Mouse (Mus musculus) embryonic facial prominence, embryonic 13.5 days (tissue): ENCODE measurements at regions not wholly inside any gene's neighbourhood (a gene's known extent, or its start where the extent isn't known, plus 50 kb on each side); places are given as distances from the start of the nearest gene placed in this dataset.

ENCODE experiments used
- ATAC-seq: fragments of 200-750 bp; cut with Nextera tagmentation; 2 replicates; pipeline ENCODE4 v1.8.0; 2017; ENCODE audit warnings: low read depth; ENCODE audit not compliant: insufficient number of reproducible peaks, insufficient read depth, low FRiP score, low TSS enrichment
- H3K27ac ChIP-seq: fragments of 300-500 bp; sonication (generic); 2 replicates; pipeline ENCODE4 v1.5.1; 2015; ENCODE audit warnings: moderate library complexity, mild to moderate bottlenecking, inconsistent platforms
- H3K27me3 ChIP-seq: fragments of 300-500 bp; sonication (generic); 2 replicates; pipeline ENCODE4 v1.6.1; 2015; ENCODE audit warnings: mild to moderate bottlenecking, inconsistent platforms
- H3K36me3 ChIP-seq: fragments of 300-500 bp; sonication (generic); 2 replicates; pipeline ENCODE4 v1.6.1; 2015; ENCODE audit warnings: mild to moderate bottlenecking, inconsistent platforms
- H3K4me1 ChIP-seq: fragments of 300-500 bp; sonication (generic); 2 replicates; pipeline ENCODE4 v1.6.1; 2015; ENCODE audit warnings: inconsistent platforms
- H3K4me2 ChIP-seq: fragments of 300-500 bp; sonication (generic); 2 replicates; pipeline ENCODE4 v1.6.1; 2015; ENCODE audit warnings: moderate library complexity, mild to moderate bottlenecking, inconsistent platforms
- H3K4me3 ChIP-seq: fragments of 300-500 bp; sonication (generic); 2 replicates; pipeline ENCODE4 v1.5.1; 2015; ENCODE audit warnings: mild to moderate bottlenecking, inconsistent platforms
- H3K9ac ChIP-seq: fragments of 300-500 bp; sonication (generic); 2 replicates; pipeline ENCODE4 v1.6.1; 2015; ENCODE audit warnings: mild to moderate bottlenecking, inconsistent platforms
- H3K9me3 ChIP-seq: fragments of 300-500 bp; sonication (generic); 2 replicates; pipeline ENCODE4 v1.6.1; 2016; ENCODE audit warnings: inconsistent platforms
- WGBS: fragments of 180-500 bp; shearing (Covaris S2); methylation state at CpG from one replicate; pipeline ENCODE4 v1.1.7; 2015; ENCODE audit warnings: mixed read lengths; 5-methylcytosine and 5-hydroxymethylcytosine counted together

DNA sequence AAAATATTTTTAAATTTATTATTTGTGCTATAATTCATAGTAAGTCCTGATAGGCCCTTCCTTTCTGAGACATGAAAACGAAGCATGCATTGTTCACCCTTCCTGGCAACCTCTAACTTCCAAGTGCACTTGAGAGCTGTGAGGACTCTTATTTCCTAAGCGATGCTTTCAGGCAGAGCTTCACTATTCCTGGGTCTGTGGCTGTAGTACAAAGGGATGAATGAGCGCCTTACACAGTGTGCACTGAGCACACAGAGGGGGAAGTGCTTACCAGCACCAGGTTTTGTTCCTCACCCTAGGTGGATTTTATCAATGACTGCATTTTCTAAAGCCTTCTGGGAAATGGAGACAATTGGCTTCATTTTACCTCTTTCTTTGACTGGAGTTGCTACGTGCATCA is 428.4 kb upstream of the Intu start:
- Histone ChIP-seq H3K4me2 (no peak overlapping the region), H3K4me1 (peaks cover 8% of the 10 kb centered on the region), H3K36me3 (no peaks in the 10 kb centered on the region), H3K27ac (peak overlapping the region; percentile 66), H3K9ac (no peak overlapping the region), H3K4me3 (no peak overlapping the region), H3K27me3 (no peaks in the 10 kb centered on the region), H3K9me3 (0 out of 2 replicates have a peak, but pooled peaks cover 7% of the 10 kb centered on the region)
- WGBS: 44% methylated on average over 4 of the region's 4 CpGs
- ATAC-seq: no peak

DNA sequence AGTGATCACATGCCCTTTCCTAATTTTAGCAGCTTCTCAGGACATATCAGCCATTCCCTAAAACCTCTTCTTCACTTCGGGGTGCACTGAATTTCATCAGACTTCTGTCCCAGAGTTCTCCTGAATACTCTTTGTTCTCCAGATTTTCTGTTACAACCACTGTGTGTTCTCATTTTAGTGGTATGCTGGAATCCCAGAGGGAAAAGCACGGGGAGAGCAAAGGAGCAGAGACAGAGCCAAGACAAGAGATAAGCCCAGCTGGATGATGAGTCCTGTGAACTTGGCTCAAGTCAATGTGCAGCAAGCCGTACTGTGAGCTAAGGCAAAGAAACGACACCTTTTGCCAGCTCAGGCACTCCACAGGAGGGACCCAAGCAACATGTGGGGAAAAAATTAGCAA is 416.3 kb upstream of the Intu start:
- H3K4me2 ChIP-seq: no peak overlapping the region
- no peaks in the 10 kb centered on the region for H3K27me3 ChIP-seq
- H3K9me3 ChIP-seq: no peaks in the 10 kb centered on the region
- H3K36me3 ChIP-seq: no peaks in the 10 kb centered on the region
- H3K4me1 ChIP-seq: peaks cover 8% of the 10 kb centered on the region
- no peak overlapping the region for H3K9ac ChIP-seq
- H3K4me3 ChIP-seq: no peak overlapping the region
- H3K27ac ChIP-seq: no peak overlapping the region
- WGBS: 53% methylated on average over 4 of the region's 4 CpGs
- no peak for ATAC-seq

DNA sequence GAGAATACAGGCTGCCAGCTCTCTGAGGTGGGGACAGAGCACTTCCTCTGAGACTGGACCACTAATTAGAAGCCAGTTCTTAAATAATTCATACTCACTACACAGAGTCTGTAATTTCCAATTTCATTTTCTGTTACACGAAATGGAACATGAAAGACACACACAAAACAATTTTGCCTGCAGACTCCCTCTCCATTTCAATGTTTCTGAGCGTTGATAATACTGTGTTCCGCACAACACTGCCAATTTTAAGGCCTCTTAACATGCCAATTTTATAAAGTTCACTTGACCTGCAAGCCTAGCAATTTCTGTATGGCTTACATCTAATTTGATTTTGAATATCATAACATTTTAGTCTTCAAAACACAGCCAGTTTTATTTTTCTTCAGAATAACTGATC is 412.5 kb upstream of the Intu start:
- 55% methylated on average over 3 of the region's 3 CpGs for WGBS
- H3K9me3 ChIP-seq: no peaks in the 10 kb centered on the region
- H3K4me2 ChIP-seq: no peak overlapping the region
- no peaks in the 10 kb centered on the region for H3K36me3 ChIP-seq
- H3K9ac ChIP-seq: no peak overlapping the region
- no peaks in the 10 kb centered on the region for H3K27me3 ChIP-seq
- no peak overlapping the region for H3K4me3 ChIP-seq
- no peak overlapping the region for H3K27ac ChIP-seq
- H3K4me1 ChIP-seq: peaks cover 17% of the 10 kb centered on the region
- no peak for ATAC-seq

DNA sequence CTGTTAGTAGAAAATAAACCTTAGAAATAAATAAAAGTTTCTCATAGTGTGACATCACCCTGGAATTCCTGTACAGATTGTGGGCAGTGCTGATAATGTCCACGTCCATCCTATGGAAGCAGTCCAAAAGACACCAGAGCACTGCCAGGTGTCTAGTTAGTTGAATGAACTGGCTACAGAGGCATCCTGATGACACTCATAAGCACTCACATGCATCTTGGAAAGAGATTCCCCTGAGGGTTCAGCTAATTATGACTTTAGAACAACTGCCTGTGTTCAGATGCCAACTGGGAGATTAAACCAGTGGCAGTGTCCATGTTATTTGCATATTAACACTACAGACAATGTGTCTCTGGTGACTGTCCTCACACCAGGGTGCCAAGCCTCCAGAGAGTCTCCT is 411.6 kb upstream of the Intu start:
- 51% methylated on average over 1 of the region's 1 CpGs for WGBS
- Histone ChIP-seq H3K27me3 (no peaks in the 10 kb centered on the region), H3K4me3 (no peak overlapping the region), H3K9me3 (no peaks in the 10 kb centered on the region), H3K9ac (no peak overlapping the region), H3K4me2 (no peak overlapping the region), H3K36me3 (no peaks in the 10 kb centered on the region), H3K27ac (no peak overlapping the region), H3K4me1 (peaks cover 17% of the 10 kb centered on the region)
- ATAC-seq: no peak

DNA sequence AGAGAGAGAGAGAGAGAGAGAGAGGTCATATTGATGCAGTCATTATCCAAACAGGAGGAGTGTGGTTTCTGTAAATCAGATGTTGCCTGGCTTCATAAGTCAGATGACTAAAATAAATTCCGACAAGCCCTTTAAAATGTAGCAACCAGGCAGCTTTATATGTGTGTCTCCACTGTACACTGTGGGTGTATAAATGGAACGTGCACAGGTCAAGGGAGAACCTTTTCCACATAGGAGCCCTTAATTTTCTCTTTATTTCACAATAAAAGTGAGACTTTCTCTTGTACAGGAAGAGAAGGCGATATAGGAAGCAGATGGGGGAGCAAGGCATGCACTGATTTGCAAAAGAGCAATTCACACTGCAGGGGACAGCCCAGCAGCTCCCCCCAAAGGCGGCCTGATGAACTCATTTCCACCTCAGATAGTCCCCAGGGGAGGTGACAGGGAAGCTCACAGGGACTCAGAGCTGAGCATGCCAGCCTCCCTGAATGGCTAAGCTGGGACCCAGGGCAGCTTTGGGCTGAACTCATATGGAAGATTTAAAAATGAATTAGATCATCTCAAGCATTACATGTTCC is 410.7 kb upstream of the Intu start:
- H3K36me3 ChIP-seq: no peaks in the 10 kb centered on the region
- no peaks in the 10 kb centered on the region for H3K9me3 ChIP-seq
- no peak overlapping the region for H3K4me2 ChIP-seq
- WGBS: 15% methylated on average over 4 of the region's 4 CpGs
- no peaks in the 10 kb centered on the region for H3K27me3 ChIP-seq
- peaks cover 17% of the 10 kb centered on the region for H3K4me1 ChIP-seq
- H3K27ac ChIP-seq: no peak overlapping the region; the same call in 1 of the 2 replicates
- no peak overlapping the region for H3K4me3 ChIP-seq
- no peak for ATAC-seq
- H3K9ac ChIP-seq: no peak overlapping the region

DNA sequence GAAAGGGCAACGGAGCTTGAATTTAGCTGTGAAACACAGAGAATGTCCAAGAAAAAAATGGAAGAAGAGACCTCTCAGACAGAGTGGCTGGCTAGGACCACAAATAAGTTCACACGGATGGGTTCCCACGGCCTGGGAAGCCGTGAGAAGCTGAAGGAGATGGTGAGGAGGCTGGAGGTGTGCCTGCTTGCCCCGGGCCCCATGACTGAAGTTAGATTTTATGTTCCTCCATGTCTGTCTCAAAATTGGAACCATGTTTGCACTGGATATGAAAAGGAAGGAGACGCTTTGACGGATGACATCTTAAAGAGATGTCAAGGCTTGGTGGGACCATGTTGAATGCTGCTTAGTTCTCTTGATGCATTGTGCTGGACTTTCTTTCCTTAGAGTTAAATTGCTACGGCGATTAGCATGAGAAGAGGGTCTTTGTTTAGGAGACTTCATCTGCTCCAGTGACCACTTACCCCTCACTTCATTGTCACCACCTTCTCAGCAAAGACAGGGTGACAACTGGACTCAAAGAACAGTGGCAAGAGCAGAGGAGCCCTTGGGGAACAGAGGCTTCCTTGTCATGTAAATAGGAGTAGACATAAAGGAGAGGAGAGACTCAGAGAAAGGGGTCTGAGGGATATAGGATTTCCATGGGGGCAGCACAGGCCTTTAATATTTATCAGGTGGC is 407.4 kb upstream of the Intu start:
- Histone ChIP-seq H3K4me1 (peaks cover 14% of the 10 kb centered on the region), H3K9ac (no peak overlapping the region)
- 80% methylated on average over 9 of the region's 9 CpGs for WGBS

DNA sequence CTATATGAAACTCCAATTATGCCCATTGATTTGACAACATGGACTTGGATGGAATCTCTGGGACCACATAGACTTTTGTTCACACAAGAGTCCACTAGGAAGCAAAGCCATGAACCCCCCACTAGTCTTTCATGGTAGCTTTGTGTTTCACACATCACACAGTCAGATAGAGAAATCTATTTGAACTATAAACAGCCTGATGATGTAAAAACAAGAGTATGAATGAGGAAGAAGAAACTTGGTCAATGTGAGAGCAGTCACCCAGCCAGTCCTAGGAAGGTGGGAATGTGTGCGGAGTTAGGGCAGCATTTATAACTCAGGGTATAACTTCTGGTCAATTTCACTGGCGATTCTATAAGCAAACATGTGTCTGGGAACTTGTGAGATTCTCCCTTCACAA is 404.2 kb upstream of the Intu start:
- Histone ChIP-seq H3K9me3 (no peaks in the 10 kb centered on the region), H3K9ac (no peak overlapping the region), H3K4me1 (peaks cover 2% of the 10 kb centered on the region; the same call in 1 of the 2 replicates), H3K27ac (no peak overlapping the region), H3K4me2 (no peak overlapping the region), H3K27me3 (no peaks in the 10 kb centered on the region), H3K4me3 (no peak overlapping the region), H3K36me3 (no peaks in the 10 kb centered on the region)
- ATAC-seq: no peak
- WGBS: 92% methylated on average over 2 of the region's 2 CpGs

More for the DNA sequence above, 407.4 kb upstream of the Intu start:
- Histone ChIP-seq H3K9me3 (no peaks in the 10 kb centered on the region), H3K4me3 (no peak overlapping the region), H3K27ac (no peak overlapping the region), H3K27me3 (no peaks in the 10 kb centered on the region), H3K4me2 (no peak overlapping the region), H3K36me3 (no peaks in the 10 kb centered on the region)
- ATAC-seq: no peak

DNA sequence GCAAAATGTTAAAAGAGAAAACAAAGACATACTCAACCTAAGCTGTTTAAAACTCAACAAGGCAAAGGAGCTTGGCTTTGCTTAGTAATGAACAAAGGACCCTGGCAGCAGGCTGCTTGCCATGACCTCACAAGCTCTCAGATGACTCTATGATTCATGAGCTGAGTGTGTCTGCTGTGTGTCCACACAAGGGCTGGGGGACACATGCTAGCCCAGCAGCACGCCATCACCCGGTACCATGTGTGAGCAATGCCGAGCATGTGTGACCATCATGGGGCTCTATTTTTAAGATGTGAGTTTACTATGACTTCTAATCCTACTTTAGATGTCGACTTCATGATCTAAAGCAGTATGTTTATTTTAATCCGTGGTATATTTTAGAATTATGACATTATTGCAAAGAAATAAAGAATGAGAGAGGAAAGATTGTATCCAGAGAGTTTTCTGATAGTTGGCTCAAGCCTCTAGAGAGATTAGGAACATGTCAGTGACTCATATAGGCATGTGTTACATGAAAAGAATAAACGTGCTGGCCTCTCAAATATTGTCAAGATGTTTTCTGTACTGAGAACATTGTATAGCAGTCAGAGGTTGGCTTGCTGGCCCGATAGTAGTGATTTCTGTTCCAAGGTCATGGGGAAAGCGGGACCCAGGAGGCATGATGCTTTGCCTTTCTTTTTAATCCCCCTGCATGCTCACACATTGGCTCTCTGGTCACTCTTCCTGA is 400.1 kb upstream of the Intu start:
- no peaks in the 10 kb centered on the region for H3K9me3 ChIP-seq
- ATAC-seq: no peak
- no peak overlapping the region for H3K4me3 ChIP-seq
- H3K4me1 ChIP-seq: peaks cover 2% of the 10 kb centered on the region; the same call in 1 of the 2 replicates
- no peaks in the 10 kb centered on the region for H3K36me3 ChIP-seq
- 76% methylated on average over 8 of the region's 8 CpGs for WGBS
- no peaks in the 10 kb centered on the region for H3K27me3 ChIP-seq
- no peak overlapping the region for H3K27ac ChIP-seq
- H3K9ac ChIP-seq: no peak overlapping the region
- H3K4me2 ChIP-seq: no peak overlapping the region

DNA sequence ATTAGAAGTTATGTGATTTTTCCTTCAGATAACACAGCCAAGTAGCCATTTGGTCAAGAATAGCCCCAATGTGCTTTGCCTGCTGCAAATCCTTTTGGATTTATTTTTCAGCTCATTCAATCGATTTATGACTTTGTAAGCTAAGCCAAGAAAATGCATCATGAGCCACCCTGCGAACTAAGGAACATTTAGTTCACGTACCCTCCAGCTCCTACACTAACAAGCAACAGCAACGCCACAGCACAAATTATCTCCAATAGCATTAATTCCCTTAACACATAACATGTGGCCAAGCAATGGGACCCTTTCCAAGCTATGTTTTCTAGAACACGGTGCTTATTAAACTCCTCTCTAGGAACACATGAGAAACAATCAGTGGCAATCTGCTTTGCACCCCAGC is 392.4 kb upstream of the Intu start:
- Histone ChIP-seq H3K4me1 (peaks cover 27% of the 10 kb centered on the region), H3K9me3 (no peaks in the 10 kb centered on the region), H3K36me3 (no peaks in the 10 kb centered on the region), H3K4me3 (no peak overlapping the region), H3K9ac (no peak overlapping the region), H3K27ac (peak overlapping the region; percentile 66; the same call in 1 of the 2 replicates), H3K4me2 (no peak overlapping the region), H3K27me3 (no peaks in the 10 kb centered on the region)
- ATAC-seq: no peak
- WGBS: 35% methylated on average over 5 of the region's 5 CpGs

DNA sequence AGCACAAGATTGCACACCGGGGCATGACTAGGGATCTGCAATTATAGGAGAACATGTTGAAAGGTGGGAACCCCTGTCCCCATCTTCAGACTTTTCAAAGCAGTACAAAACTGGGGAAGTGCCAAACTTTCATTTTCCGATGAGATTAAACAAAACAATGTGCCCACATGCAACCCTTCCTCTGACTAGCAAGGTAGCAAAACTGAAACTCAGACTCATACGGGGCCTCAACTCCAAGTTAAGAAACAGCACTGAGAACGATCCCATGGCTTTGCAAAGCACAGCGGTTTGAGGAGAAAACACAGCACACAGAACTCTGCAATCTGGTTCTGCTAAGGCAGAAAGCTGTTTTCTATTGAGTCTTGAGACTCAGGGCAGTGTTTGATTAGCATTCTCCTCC is 388.9 kb upstream of the Intu start:
- H3K4me3 ChIP-seq: no peak overlapping the region
- H3K27ac ChIP-seq: peak overlapping the region; percentile 48; the same call in 1 of the 2 replicates
- peaks cover 4% of the 10 kb centered on the region; the same call in 1 of the 2 replicates for H3K9me3 ChIP-seq
- H3K36me3 ChIP-seq: no peaks in the 10 kb centered on the region
- WGBS: 48% methylated on average over 5 of the region's 5 CpGs
- no peak overlapping the region for H3K9ac ChIP-seq
- H3K27me3 ChIP-seq: no peaks in the 10 kb centered on the region
- no peak for ATAC-seq
- H3K4me1 ChIP-seq: peaks cover 27% of the 10 kb centered on the region
- H3K4me2 ChIP-seq: no peak overlapping the region

DNA sequence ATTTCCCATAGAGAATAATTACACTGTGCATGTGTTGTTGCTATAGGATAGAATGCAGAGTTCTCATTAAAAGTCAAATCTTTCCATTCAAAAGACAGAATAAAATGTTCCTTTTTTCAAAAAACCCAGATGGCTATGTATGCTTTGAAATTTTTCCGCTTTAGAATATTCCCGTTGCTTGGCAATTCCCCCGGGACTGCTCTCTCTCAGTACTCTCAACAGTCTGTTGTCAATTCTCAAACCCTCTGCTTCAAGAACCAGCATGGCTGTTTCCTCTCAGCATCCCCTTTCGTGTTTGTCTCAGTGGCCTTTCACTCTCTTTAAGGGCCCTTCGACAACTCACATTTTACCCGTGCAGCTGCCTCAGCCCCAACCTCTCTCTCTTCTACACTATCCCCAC is 372.5 kb upstream of the Intu start:
- H3K4me2 ChIP-seq: no peak overlapping the region
- no peak overlapping the region for H3K9ac ChIP-seq
- H3K9me3 ChIP-seq: no peaks in the 10 kb centered on the region
- H3K36me3 ChIP-seq: no peaks in the 10 kb centered on the region
- H3K4me1 ChIP-seq: peaks cover 13% of the 10 kb centered on the region; the same call in 1 of the 2 replicates
- H3K27ac ChIP-seq: peak overlapping the region; percentile 39; the same call in 1 of the 2 replicates
- no peak for ATAC-seq
- WGBS: 40% methylated on average over 6 of the region's 6 CpGs
- no peaks in the 10 kb centered on the region for H3K27me3 ChIP-seq
- no peak overlapping the region for H3K4me3 ChIP-seq
